Mouse (Mus musculus): ENCODE measurements around the gene Ppp1r15a.

Ppp1r15a gene

GRCm38 (mm10) chr7:45525809-45526473 lies at the start of gene Ppp1r15a, which contains the start of gene Plekha4:
Gene Ppp1r15a, minus strand, starts transcription at chr7:45526268.
Gene Plekha4, plus strand, starts transcription at chr7:45526330.
- CTCF ChIA-PET = interaction anchor here (0.6 kb wide), 1 partner anchor 1162 kb away, joined by 5 read pairs; no protein-coding TSS in a partner anchor

- CTCF ChIA-PET = no interaction called here
These were observed 48.7 kb upstream of the Ppp1r15a start for GRCm38 (mm10) chr7:45574472-45575379.

GRCm38 (mm10) chr7:45573954-45574353 lies 47.9 kb upstream of the Ppp1r15a start:
- CTCF ChIA-PET = no interaction called here

- CTCF ChIA-PET = interaction anchor here (0.6 to 1.8 kb wide), 3 partner anchors 10 to 415 kb away, joined by 3 to 10 read pairs (median 6); no protein-coding TSS in a partner anchor
These were observed 45.9 kb upstream of the Ppp1r15a start for GRCm38 (mm10) chr7:45571966-45572365.

GRCm38 (mm10) chr7:45570103-45570741 lies 44.2 kb upstream of the Ppp1r15a start, which contains the start of gene Bcat2:
Gene Bcat2, plus strand, starts transcription at chr7:45570153.
- CTCF ChIA-PET = no interaction called here

- CTCF ChIA-PET = interaction anchor here (0.7 to 1.0 kb wide), 2 partner anchors 20 to 23 kb away, joined by 3 to 4 read pairs; no protein-coding TSS in a partner anchor
These were observed 42.8 kb upstream of the Ppp1r15a start for GRCm38 (mm10) chr7:45568601-45569473.

- CTCF ChIA-PET = interaction anchor here (0.7 to 1.0 kb wide), 2 partner anchors 20 to 23 kb away, joined by 3 to 4 read pairs; no protein-coding TSS in a partner anchor
These were observed 41.9 kb upstream of the Ppp1r15a start for GRCm38 (mm10) chr7:45567780-45568516.

- CTCF ChIA-PET = no interaction called here
These were observed 41.2 kb upstream of the Ppp1r15a start for GRCm38 (mm10) chr7:45567112-45567779.

- CTCF ChIA-PET = no interaction called here
These were observed 39.4 kb upstream of the Ppp1r15a start for GRCm38 (mm10) chr7:45565446-45565845.

DNA sequence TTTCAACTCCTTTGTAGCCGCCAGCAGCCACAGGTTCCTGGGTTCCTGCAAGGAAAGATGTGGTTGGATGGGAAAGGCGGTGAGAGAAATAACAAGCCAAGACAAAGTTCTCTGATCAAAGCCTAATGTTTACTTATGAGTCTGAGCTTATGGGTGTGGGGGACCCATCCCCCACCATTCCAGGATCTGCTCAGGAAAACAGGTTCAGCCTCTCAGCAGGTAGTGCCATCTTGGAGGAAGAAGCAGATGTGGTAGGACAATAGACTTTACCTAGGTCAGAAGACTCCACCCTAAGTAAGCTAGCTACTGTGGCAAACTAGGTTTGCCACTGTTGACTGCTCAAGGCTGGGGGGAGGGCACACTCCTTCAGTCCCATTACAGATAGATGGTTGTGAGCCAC lies 38.7 kb upstream of the Ppp1r15a start:
- CTCF ChIA-PET = no interaction called here

GRCm38 (mm10) chr7:45561624-45562520 lies 35.8 kb upstream of the Ppp1r15a start:
- CTCF ChIA-PET = interaction anchor here (0.5 to 1.5 kb wide), 3 partner anchors 32 to 670 kb away, joined by 3 to 20 read pairs (median 4); no protein-coding TSS in a partner anchor

DNA sequence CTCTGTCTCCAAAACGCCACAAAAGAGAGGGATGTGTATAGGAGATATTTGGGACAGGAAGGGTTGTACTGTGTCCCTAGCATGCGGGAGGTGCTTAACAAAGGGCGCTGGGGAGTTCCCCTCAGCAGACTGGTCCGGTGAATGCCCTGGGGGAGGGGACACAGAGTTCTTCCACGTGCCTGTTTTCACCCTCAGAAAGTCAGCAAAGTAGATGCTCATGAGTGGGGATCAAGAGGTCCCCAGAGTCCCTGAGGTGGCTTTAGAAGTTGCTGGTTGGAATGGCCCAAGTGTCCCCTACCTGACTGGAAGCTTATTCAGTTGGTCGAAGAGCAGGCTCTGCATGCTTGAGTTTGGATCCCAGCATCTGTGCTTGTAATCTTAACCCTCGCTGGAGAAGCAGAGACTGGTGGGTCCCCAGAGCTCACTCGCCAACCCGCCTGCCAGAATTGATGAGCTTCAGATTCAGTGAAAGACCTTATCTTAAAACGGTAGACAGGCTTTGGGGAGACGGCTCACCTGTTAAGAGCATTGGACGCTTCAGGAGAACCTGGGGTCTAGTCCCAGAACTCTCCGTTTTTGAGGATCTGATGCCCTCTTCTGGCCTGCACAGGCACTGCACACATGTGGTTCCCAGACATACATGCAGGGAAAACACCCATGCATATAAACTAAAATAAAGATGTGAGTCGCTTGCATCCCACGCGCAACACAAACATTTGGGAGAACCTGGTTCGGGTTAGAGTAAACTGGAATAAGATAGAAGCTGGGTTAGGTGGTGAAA lies 35.0 kb upstream of the Ppp1r15a start:
- CTCF ChIA-PET = interaction anchor here (0.5 to 1.5 kb wide), 4 partner anchors 32 to 669 kb away, joined by 3 to 20 read pairs (median 4); partner anchors contain the start of gene Kcna7

DNA sequence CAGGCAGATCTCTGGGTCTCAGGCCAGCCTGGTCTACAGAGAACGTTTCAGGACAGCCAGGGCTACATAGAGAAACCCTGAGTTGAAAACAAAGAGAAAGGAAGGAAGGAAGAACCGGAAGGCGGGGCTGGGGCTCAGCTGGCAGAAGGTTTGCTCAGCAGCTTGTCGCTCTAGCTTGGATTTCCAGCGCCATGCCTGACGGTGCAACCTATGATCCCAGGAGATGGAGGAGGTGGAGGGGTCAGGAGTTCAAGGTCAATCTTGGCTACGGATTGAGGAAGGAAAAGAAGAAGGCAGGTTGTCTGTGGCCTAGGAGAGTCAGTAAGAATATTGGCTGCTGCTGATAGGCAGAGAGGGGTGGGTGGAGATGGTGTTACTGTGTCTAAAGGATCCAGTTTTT lies 34.2 kb upstream of the Ppp1r15a start:
- CTCF ChIA-PET = interaction anchor here (0.6 to 0.7 kb wide), 2 partner anchors 11 to 157 kb away, joined by 4 to 7 read pairs; no protein-coding TSS in a partner anchor

GRCm38 (mm10) chr7:45558907-45559306 lies 32.8 kb upstream of the Ppp1r15a start:
- CTCF ChIA-PET = interaction anchor here (0.7 kb wide), 1 partner anchor 19 kb away, joined by 3 read pairs; no protein-coding TSS in a partner anchor

- CTCF ChIA-PET = interaction anchor here (0.7 to 1.3 kb wide), 4 partner anchors 33 to 387 kb away, joined by 3 to 6 read pairs (median 4); no protein-coding TSS in a partner anchor
These were observed 29.7 kb upstream of the Ppp1r15a start for GRCm38 (mm10) chr7:45555787-45556186.

- CTCF ChIA-PET = no interaction called here
These were observed 28.7 kb upstream of the Ppp1r15a start, which contains the start of gene Hsd17b14 for GRCm38 (mm10) chr7:45554744-45555143. Gene Hsd17b14, plus strand, starts transcription at chr7:45554893.

DNA sequence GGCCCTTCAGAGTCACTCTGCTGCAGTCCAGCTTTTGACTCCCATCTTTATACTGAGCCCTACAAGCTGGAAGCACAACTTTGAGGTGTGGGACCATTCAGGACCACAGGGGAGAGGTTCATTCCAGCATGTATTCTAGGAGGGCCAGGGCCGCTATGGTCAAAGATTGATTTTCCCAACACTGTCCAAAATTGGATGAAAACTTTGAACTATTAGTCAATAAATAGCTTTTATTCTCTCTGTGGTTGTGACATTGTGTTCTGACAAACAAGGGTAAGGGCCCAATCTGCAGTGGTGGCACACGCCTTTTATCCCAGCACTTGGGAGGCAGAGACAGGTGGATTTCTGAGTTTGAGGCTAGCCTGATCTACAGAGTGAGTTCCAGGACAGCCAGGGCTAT lies 27.9 kb upstream of the Ppp1r15a start:
- CTCF ChIA-PET = interaction anchor here (0.7 kb wide), 2 partner anchors 74 to 128 kb away, joined by 3 to 7 read pairs; no protein-coding TSS in a partner anchor
